Mouse (Mus musculus) limb, embryonic 10.5 days (tissue): ENCODE measurements at regions not wholly inside any gene's neighbourhood (a gene's known extent, or its start where the extent isn't known, plus 50 kb on each side); places are given as distances from the start of the nearest gene placed in this dataset.
"Not testable (repeated sequence)": the region's sequence is repeated elsewhere in the genome, so short reads cannot be mapped to it uniquely, and the experiment has no call there.

Experiments
- DNase-seq: peaks from one replicate; pipeline ENCODE4 v3.0.0-alpha.2; 2017; ENCODE audit warnings: low spot score
- H3K27ac ChIP-seq: fragments of 300-500 bp; sonication (generic); 2 replicates; pipeline ENCODE4 v1.5.1; 2016; ENCODE audit warnings: mild to moderate bottlenecking
- H3K27me3 ChIP-seq: fragments of 300-500 bp; sonication (generic); 2 replicates; pipeline ENCODE4 v1.6.1; 2016; ENCODE audit warnings: low read depth, mild to moderate bottlenecking; ENCODE audit not compliant: poor library complexity, severe bottlenecking
- H3K36me3 ChIP-seq: fragments of 300-500 bp; sonication (generic); 2 replicates; pipeline ENCODE4 v1.6.1; 2016; ENCODE audit warnings: mild to moderate bottlenecking, moderate library complexity
- H3K4me1 ChIP-seq: fragments of 300-500 bp; sonication (generic); 2 replicates; pipeline ENCODE4 v1.6.1; 2016
- H3K4me3 ChIP-seq: fragments of 300-500 bp; sonication (generic); 2 replicates; pipeline ENCODE4 v1.5.1; 2016; ENCODE audit warnings: mild to moderate bottlenecking, moderate library complexity
- H3K9me3 ChIP-seq: fragments of 300-500 bp; sonication (generic); replicated peaks from 2 replicates; pipeline ENCODE4 v1.6.1; 2016; ENCODE audit warnings: mild to moderate bottlenecking
- WGBS: fragments of 180-500 bp; shearing (Covaris S2); methylation state at CpG from one replicate; pipeline ENCODE4 v1.1.7; 2016; 5-methylcytosine and 5-hydroxymethylcytosine counted together

DNA sequence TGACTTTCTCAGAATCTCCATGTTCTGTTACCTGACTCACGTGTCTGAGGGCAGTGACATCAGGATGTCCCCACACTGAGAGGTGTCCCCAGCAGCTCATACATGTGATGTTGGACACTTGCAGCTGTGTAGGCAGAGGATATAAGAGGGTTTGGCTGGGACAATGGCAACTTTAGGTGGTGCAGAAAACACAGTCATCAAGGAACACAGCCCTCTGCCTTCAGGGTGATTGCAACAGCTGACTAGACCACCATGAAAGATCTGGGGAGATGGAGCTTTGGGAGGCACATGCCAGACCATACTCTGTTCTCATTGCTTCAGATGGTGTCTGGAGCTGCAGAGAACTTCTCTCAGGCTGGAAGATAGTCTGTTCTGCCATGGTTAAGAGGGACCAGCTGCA is 135.2 kb downstream of the Dll1 start:
- no peaks in the 10 kb centered on the region for H3K36me3 ChIP-seq
- no peaks in the 10 kb centered on the region for H3K9me3 ChIP-seq
- no peaks in the 10 kb centered on the region for H3K4me1 ChIP-seq
- no peaks in the 10 kb centered on the region for H3K27me3 ChIP-seq
- H3K4me3 ChIP-seq: no peak overlapping the region
- no peak for DNase-seq
- 91% methylated on average over 1 of the region's 1 CpGs for WGBS
- no peak overlapping the region for H3K27ac ChIP-seq

DNA sequence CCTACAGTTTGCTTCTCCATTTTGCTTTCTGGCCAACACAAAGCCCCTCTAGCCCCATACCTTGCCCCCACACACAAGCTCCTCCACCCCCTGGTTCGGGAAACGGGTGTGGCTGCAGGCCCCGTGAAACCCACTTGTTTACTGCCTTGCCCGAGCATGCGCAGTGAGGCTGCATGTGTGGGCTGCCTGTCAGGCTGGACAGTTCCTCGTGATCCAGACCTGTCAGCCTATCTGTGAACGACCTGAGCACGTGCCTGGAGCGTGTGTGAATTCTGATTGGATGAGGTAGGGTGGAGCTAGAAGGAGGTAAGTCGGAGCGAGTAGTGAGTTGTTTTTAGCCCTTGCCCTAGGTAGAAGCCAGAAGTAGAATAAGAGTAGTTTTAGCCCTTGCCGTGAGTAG is 136.0 kb downstream of the Dll1 start:
- H3K4me3 ChIP-seq, H3K27ac ChIP-seq, H3K36me3 ChIP-seq, H3K9me3 ChIP-seq, H3K27me3 ChIP-seq, DNase-seq, H3K4me1 ChIP-seq: not testable (repeated sequence)
- WGBS: 78% methylated on average over 12 of the region's 12 CpGs

DNA sequence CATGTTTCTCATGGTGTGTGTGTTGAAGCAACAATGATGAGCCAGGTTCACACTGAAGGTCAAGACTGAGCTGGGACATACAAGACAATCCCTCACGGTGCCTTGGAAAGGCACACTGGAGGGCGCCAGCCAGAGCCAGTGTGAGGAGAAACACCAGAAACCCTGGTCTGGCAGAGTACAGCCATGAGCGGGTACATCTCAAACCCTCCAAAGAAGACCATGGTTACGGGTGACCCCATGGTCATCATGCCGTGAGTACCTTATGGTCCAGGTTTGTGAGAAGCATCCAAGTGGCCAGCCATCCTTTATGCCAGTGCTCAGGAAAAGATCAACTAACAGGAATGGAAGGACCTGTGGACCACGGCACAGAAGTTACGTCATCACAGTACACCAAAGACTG is 136.7 kb downstream of the Dll1 start:
- Histone ChIP-seq H3K4me1 (no peaks in the 10 kb centered on the region), H3K36me3 (no peaks in the 10 kb centered on the region), H3K4me3 (no peak overlapping the region), H3K27ac (no peak overlapping the region), H3K9me3 (no peaks in the 10 kb centered on the region), H3K27me3 (no peaks in the 10 kb centered on the region)
- WGBS: 94% methylated on average over 7 of the region's 7 CpGs
- DNase-seq: no peak

DNA sequence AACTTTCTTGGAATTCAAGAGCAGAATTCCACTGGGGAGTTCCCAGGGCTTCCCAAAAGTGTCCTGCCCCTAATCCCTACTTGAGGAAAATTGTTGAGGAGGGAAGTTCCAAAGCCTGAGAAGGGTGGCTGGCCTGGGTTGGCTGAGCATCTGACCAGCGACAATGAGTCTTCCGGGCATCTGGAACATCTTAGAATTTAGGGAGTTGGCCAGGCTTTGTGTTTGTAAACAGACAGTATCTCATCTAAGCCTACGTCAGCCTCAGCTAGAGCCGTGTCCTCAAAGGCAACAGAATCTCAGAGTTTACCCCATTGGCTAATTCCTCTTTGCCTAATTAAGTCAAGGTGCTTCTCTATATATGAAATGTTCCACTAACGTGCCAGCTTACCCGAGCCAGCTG is 141.6 kb downstream of the Dll1 start:
- Histone ChIP-seq H3K27me3 (no peaks in the 10 kb centered on the region), H3K36me3 (no peaks in the 10 kb centered on the region), H3K4me3 (no peak overlapping the region), H3K9me3 (no peaks in the 10 kb centered on the region), H3K27ac (no peak overlapping the region), H3K4me1 (no peaks in the 10 kb centered on the region)
- DNase-seq: no peak
- WGBS: 73% methylated on average over 6 of the region's 6 CpGs

DNA sequence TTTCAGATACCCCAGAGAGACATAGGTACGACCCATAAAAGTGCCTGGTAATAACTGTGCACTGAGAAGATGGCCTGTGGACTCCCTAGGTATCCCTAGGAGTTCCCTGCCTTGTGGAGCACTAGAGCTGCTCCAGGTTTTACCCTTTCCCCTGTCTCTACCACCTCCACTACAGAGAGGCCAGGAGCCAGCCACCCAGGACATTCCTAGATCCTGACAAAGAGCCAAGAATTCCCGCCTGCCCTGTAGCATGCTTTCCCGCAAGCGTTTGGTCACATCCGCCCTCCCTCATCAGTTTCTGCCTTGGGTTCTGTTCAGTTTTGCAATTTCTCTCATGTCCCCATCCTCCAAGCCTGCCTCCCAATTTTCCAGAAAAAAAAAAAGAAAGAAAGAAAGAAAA is 145.5 kb downstream of the Dll1 start:
- Histone ChIP-seq H3K27me3 (no peaks in the 10 kb centered on the region), H3K27ac (no peak overlapping the region), H3K4me3 (no peak overlapping the region), H3K9me3 (no peaks in the 10 kb centered on the region), H3K4me1 (no peaks in the 10 kb centered on the region), H3K36me3 (no peaks in the 10 kb centered on the region)
- 87% methylated on average over 5 of the region's 5 CpGs for WGBS
- no peak for DNase-seq

DNA sequence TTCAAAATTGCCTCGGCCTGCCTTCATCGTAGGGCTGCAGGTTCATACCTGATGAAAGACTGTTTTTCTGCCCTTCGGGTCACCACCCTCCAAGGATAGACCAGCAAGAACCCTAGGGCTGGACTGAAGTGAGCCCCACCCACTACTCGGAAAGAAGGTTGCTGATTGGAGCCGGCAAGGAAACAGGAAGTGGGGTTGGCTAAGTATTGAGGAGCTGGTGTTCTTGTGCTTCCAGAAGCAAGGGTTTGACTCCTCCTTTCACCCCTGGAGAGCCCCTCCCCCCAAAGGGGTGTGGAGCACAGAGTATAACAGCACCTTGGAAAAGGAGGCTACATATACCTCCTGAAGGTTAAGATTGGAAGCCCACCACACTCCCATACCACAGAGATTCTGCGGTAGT is 147.5 kb downstream of the Dll1 start:
- Histone ChIP-seq H3K27ac (no peak overlapping the region), H3K36me3 (no peaks in the 10 kb centered on the region), H3K4me1 (no peaks in the 10 kb centered on the region), H3K4me3 (no peak overlapping the region), H3K27me3 (no peaks in the 10 kb centered on the region), H3K9me3 (no peaks in the 10 kb centered on the region)
- 70% methylated on average over 6 of the region's 6 CpGs for WGBS
- no peak for DNase-seq

DNA sequence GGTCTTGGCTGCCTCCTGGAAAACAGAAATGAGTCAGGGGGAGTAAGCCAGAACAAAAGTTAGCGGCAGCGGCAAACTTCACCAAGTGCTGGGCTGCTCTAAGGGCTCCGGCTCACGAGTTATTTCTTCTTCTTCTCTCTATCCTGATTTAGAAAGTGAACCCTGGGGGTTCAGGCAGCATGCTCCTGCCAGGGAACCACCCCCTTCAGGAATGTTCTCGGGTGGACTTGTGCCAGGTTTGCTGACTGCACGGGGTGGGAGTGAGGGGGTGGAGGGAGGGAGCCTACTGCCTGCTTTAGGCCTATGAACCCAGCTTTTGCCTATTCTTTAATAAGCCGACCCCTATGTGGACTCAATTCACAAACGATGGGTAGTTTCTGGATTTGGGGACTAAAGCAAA is 148.6 kb downstream of the Dll1 start:
- no peaks in the 10 kb centered on the region for H3K27me3 ChIP-seq
- DNase-seq: no peak
- H3K27ac ChIP-seq: no peak overlapping the region
- no peaks in the 10 kb centered on the region for H3K4me1 ChIP-seq
- H3K36me3 ChIP-seq: no peaks in the 10 kb centered on the region
- no peak overlapping the region for H3K4me3 ChIP-seq
- 86% methylated on average over 8 of the region's 8 CpGs for WGBS
- H3K9me3 ChIP-seq: no peaks in the 10 kb centered on the region

DNA sequence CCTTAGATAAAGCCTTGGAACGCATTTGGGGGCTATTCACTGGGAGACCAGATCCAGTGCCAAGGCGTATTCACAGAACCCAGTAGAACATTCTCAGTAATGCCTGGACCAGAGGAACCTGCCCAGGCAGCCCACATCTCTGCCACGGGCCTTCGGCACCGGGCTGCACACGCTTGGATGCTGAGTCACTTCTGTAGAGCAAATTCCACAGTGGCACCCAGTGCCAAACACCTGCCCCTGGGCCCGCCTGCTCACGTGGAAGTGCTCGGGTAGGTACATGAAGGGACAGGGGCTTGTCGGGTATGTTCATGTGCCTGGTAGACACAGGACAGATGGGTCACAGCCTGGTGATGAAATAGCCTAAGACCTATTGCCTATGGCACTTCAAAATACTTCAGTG is 152.8 kb downstream of the Dll1 start:
- DNase-seq: no peak

DNA sequence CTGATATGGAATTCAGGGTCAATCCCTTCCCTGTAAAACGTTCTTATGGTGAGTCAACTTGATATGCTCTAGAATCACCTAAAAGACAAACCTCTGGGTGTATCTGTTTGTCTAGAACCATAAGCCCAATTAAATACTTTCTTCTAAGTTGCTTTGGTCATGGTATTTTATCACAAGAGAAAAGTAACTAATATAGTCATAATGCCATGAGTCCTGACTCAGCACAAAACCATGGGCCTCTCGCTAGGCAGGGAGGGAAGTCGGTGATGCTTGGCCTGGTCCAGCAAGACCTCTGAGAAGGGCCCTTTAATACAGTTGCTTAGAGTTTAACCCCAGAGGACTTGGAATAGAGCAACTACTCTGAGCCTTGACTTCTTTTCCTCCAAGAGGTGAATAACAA is 153.7 kb downstream of the Dll1 start:
- Histone ChIP-seq H3K4me3 (no peak overlapping the region), H3K9me3 (no peaks in the 10 kb centered on the region), H3K4me1 (no peaks in the 10 kb centered on the region), H3K36me3 (no peaks in the 10 kb centered on the region), H3K27me3 (no peaks in the 10 kb centered on the region), H3K27ac (no peak overlapping the region)
- 90% methylated on average over 3 of the region's 3 CpGs for WGBS
- no peak for DNase-seq

More for the DNA sequence above, 152.8 kb downstream of the Dll1 start:
- Histone ChIP-seq H3K27me3 (no peaks in the 10 kb centered on the region), H3K4me1 (no peaks in the 10 kb centered on the region), H3K9me3 (no peaks in the 10 kb centered on the region), H3K4me3 (no peak overlapping the region), H3K36me3 (no peaks in the 10 kb centered on the region), H3K27ac (no peak overlapping the region)
- WGBS: 93% methylated on average over 10 of the region's 10 CpGs

DNA sequence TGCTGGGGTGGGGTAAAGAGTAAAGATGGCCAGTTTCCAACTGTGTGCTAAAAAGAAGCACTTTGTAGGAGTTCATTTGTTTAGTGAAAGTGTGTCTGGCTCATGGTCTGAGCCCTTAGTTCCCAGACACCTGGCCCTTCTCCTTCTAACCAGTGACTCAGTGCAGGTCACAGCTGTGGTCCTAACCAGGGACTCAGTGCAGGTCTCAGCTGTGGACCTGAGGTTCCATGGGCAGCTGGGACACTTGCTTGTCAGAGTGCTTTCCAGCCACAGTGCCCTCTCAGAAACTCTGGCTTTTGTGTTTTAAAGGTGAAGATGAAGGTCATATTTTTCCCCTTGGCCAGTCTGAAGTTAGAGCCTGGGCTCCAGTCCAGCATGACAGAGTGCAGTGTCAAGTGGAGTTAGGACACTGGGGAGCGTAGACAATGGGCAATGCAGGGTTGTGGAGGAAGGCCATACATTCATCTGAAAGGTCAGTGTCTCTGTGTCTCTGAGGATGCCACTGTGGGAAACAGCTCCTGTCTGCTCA is 162.5 kb downstream of the Dll1 start:
- Histone ChIP-seq H3K36me3 (no peaks in the 10 kb centered on the region), H3K4me1 (no peaks in the 10 kb centered on the region), H3K27me3 (no peaks in the 10 kb centered on the region), H3K4me3 (no peak overlapping the region), H3K9me3 (no peaks in the 10 kb centered on the region), H3K27ac (no peak overlapping the region)
- no peak for DNase-seq
- 94% methylated on average over 1 of the region's 1 CpGs for WGBS

DNA sequence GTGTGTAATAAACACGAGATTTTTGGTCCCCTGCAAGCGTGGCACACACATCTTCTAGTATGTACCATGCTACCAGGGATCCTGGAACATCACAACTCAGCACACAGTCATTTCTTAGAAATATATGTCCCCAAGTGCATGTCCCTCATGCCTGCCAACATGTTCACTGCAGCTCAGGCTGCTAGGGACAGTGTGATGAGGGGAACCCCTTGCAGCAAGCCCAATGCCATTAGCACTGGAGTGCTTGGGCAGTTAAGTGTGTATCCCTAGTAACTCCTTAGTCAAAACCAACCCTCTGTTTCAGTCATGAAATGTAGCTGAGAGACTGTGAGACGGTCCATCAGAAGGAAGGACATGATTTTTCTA is 167.5 kb upstream of the Gm3448 start:
- Histone ChIP-seq H3K4me3 (no peak overlapping the region), H3K4me1 (peaks cover 21% of the 10 kb centered on the region), H3K9me3 (no peaks in the 10 kb centered on the region), H3K27me3 (no peaks in the 10 kb centered on the region), H3K36me3 (no peaks in the 10 kb centered on the region), H3K27ac (peak overlapping the region; percentile 77)
- DNase-seq: no peak
- 47% methylated on average over 3 of the region's 3 CpGs for WGBS

DNA sequence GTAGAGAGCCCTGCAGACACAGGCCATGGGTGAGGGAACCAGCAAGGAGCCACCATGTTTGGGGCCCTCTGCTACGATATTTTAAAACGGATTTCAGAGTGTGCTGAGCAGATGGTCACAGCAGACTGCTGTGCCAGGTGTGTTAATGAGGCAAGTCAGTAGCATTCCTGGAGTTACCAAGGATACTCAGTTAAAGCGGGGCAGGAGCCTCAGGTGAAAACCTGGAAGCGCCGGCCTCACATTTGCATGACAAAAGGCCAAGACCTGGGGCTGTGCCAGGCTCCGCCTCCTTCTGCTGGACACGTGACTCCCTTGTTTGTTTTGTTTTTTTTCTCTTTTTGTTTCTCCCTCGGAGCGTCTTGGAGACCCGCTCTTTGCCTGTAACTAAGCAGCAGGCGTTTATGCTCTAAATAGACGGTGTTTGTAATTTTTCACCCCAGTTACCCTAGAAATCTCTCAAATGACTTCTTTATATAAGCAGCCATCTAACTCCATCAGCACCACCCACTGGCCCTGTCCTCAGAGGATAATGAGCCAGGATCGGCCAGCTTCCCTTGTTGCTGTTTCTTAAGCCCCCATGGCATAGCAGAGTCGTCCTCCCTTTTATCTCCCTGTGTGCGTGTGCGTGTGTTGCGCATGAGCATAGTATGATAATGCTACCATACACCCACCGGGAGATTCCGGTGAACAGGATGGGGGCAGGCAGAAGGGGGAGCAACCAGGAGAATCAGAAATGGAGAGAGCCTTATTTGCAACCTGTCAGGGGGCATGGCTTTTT is 166.9 kb upstream of the Gm3448 start:
- peak overlapping the region; percentile 48 for H3K4me3 ChIP-seq
- peak; percentile 68 for DNase-seq
- no peaks in the 10 kb centered on the region for H3K27me3 ChIP-seq
- no peaks in the 10 kb centered on the region for H3K9me3 ChIP-seq
- no peaks in the 10 kb centered on the region for H3K36me3 ChIP-seq
- peak overlapping the region; percentile 77 for H3K27ac ChIP-seq
- WGBS: 7% methylated on average over 19 of the region's 19 CpGs
- H3K4me1 ChIP-seq: peaks cover 21% of the 10 kb centered on the region

DNA sequence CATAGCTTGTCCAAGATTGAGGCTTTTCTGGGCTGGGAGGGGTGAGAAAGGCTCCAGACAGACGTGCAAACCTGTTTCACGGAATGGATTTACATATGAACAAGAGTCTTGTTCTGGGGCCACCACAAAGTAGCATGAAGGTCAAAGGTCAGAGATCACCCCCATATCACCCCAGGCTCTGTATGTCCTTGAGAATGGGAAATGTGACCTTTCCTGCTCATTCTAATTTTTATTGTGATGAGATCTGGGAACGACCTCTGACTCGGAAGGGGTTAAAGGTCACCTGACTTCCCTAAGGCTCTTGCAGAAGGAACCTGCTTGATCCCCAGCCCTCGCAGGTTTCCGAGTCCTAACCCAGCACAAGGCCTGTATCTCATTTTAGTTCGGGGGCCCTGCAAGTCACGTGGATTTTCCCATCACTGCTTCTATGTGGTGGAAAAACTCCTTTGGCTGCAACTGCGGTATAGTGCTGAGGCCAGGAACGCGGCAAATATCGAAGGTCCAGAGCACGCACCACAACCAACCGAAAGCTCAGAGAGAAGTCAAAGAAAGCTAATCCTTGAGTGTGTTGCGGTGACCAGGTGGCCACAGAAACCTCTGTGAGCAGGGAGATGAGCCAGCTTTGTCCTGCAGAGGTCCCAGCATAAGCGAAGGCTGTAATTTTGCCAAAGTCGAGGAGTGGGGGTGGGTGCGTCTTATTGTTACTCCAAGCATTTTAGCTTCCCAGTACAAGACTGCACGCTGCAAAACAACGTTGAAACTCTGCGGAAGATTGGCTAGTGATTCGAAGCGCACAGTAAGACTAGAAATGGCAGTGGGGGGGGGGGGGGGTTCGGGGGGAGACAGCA is 166.1 kb upstream of the Gm3448 start:
- H3K27me3 ChIP-seq: no peaks in the 10 kb centered on the region
- peak; percentile 47 for DNase-seq
- H3K4me3 ChIP-seq: peak overlapping the region; percentile 48
- H3K9me3 ChIP-seq: no peaks in the 10 kb centered on the region
- no peaks in the 10 kb centered on the region for H3K36me3 ChIP-seq
- H3K27ac ChIP-seq: peak overlapping the region; percentile 77
- H3K4me1 ChIP-seq: peaks cover 23% of the 10 kb centered on the region
- WGBS: 31% methylated on average over 24 of the region's 24 CpGs
